Mouse (Mus musculus) intestine, embryonic 16.5 days (tissue): ENCODE data around the gene Zfp704. TPM values are rescaled to one million over a fixed set of nuclear protein-coding genes. Genes with fewer than 3 reads are reported as not detected.

Experiments used
- ATAC-seq: fragments of 200-750 bp; cut with Nextera tagmentation; 2 replicates; pipeline ENCODE4 v1.8.0; 2017; ENCODE audit warnings: moderate TSS enrichment, moderate library complexity
- H3K27ac ChIP-seq: fragments of 300-500 bp; sonication (generic); 2 replicates; pipeline ENCODE4 v1.5.1; 2014; ENCODE audit warnings: mild to moderate bottlenecking, low read length
- H3K27me3 ChIP-seq: fragments of 300-500 bp; sonication (generic); replicated peaks from 2 replicates; pipeline ENCODE4 v1.6.1; 2014; ENCODE audit warnings: low read length, control low read depth, mixed read lengths; ENCODE audit not compliant: control insufficient read depth, insufficient read depth
- H3K36me3 ChIP-seq: fragments of 300-500 bp; sonication (generic); 2 replicates; pipeline ENCODE4 v1.6.1; 2014; ENCODE audit warnings: low read length, control low read depth; ENCODE audit not compliant: control insufficient read depth, insufficient read depth
- H3K4me1 ChIP-seq: fragments of 300-500 bp; sonication (generic); 2 replicates; pipeline ENCODE4 v1.6.1; 2014; ENCODE audit warnings: low read length, control low read depth, mixed read lengths; ENCODE audit not compliant: control insufficient read depth, insufficient read depth
- H3K4me2 ChIP-seq: fragments of 300-500 bp; sonication (generic); 2 replicates; pipeline ENCODE4 v1.6.1; 2014; ENCODE audit warnings: low read depth, low read length, control low read depth
- H3K4me3 ChIP-seq: fragments of 300-500 bp; sonication (generic); 2 replicates; pipeline ENCODE4 v1.5.1; 2014; ENCODE audit warnings: mild to moderate bottlenecking, low read length
- H3K9ac ChIP-seq: fragments of 300-500 bp; sonication (generic); 2 replicates; pipeline ENCODE4 v1.6.1; 2014; ENCODE audit warnings: low read depth, low read length
- H3K9me3 ChIP-seq: fragments of 300-500 bp; sonication (generic); 2 replicates; pipeline ENCODE4 v1.6.1; 2016; ENCODE audit warnings: low read length, control low read depth; ENCODE audit not compliant: control insufficient read depth
- WGBS: fragments of 180-500 bp; shearing (Covaris S2); extraction: QIAGEN DNeasy Blood & Tissue Kit; methylation state at CpG from one replicate; pipeline ENCODE4 v1.1.7; 2014; 5-methylcytosine and 5-hydroxymethylcytosine counted together
- polyA plus RNA-seq: library from polyadenylated mRNA; unstranded; fragments of >200 nt; fragmentation: Nextera tagmentation; extraction: Ambion mirVana; gene quantifications from 2 replicates; pipeline ENCODE4 v1.2.1, GENCODE M21; 2015

The Zfp704 gene
- polyA plus RNA-seq, 1 experiment from 2014 or later, result 4.4 TPM

- no peaks in the 10 kb centered on the region for H3K27me3 ChIP-seq
- no peaks in the 10 kb centered on the region for H3K4me1 ChIP-seq
- no peaks in the 10 kb centered on the region for H3K9me3 ChIP-seq
- ATAC-seq, result no peak
- H3K9ac ChIP-seq, result no peak overlapping the region
- WGBS, result 93% methylated on average over 6 of the region's 6 CpGs
- no peaks in the 10 kb centered on the region for H3K36me3 ChIP-seq
- H3K4me2 ChIP-seq, result no peak overlapping the region
- H3K4me3 ChIP-seq, result no peak overlapping the region
- no peak overlapping the region for H3K27ac ChIP-seq
These were observed 135.6 kb downstream of the Zfp704 start for GRCm38 (mm10) chr3:9474331-9474730.

- no peaks in the 10 kb centered on the region for H3K27me3 ChIP-seq
- H3K36me3 ChIP-seq, result no peaks in the 10 kb centered on the region
- no peak overlapping the region for H3K4me3 ChIP-seq
- no peak overlapping the region for H3K9ac ChIP-seq
- H3K4me2 ChIP-seq, result no peak overlapping the region
- H3K27ac ChIP-seq, result no peak overlapping the region
- no peaks in the 10 kb centered on the region for H3K4me1 ChIP-seq
- 42% methylated on average over 3 of the region's 3 CpGs for WGBS
- H3K9me3 ChIP-seq, result no peaks in the 10 kb centered on the region
- peak; percentile 62; the same call in 1 of the 2 replicates for ATAC-seq
These were observed 143.6 kb downstream of the Zfp704 start for GRCm38 (mm10) chr3:9466287-9466686.

- no peak for ATAC-seq
- H3K9ac ChIP-seq, result no peak overlapping the region
- no peak overlapping the region for H3K27ac ChIP-seq
These were observed 144.2 kb downstream of the Zfp704 start for GRCm38 (mm10) chr3:9465731-9466130.

GRCm38 (mm10) chr3:9461660-9462059 is 148.2 kb downstream of the Zfp704 start:
- no peak for ATAC-seq
- Histone ChIP-seq H3K9me3 (no peaks in the 10 kb centered on the region), H3K4me1 (no peaks in the 10 kb centered on the region), H3K9ac (no peak overlapping the region), H3K4me3 (no peak overlapping the region), H3K27ac (no peak overlapping the region), H3K36me3 (no peaks in the 10 kb centered on the region), H3K27me3 (no peaks in the 10 kb centered on the region), H3K4me2 (no peak overlapping the region)
- WGBS, result 87% methylated on average over 5 of the region's 5 CpGs

More at GRCm38 (mm10) chr3:9465731-9466130, 144.2 kb downstream of the Zfp704 start:
- no peak overlapping the region for H3K4me2 ChIP-seq
- H3K36me3 ChIP-seq, result no peaks in the 10 kb centered on the region
- 70% methylated on average over 4 of the region's 4 CpGs for WGBS
- no peaks in the 10 kb centered on the region for H3K4me1 ChIP-seq
- H3K27me3 ChIP-seq, result no peaks in the 10 kb centered on the region
- no peaks in the 10 kb centered on the region for H3K9me3 ChIP-seq
- no peak overlapping the region for H3K4me3 ChIP-seq

GRCm38 (mm10) chr3:9460284-9460683 is 149.6 kb downstream of the Zfp704 start:
- 80% methylated on average over 6 of the region's 6 CpGs for WGBS
- H3K27ac ChIP-seq, result no peak overlapping the region
- H3K27me3 ChIP-seq, result no peaks in the 10 kb centered on the region
- no peaks in the 10 kb centered on the region for H3K4me1 ChIP-seq
- no peak overlapping the region for H3K9ac ChIP-seq
- no peak overlapping the region for H3K4me2 ChIP-seq
- H3K36me3 ChIP-seq, result no peaks in the 10 kb centered on the region
- H3K4me3 ChIP-seq, result no peak overlapping the region
- no peaks in the 10 kb centered on the region for H3K9me3 ChIP-seq
- no peak for ATAC-seq

- WGBS, result 71% methylated on average over 10 of the region's 10 CpGs
- H3K4me1 ChIP-seq, result no peaks in the 10 kb centered on the region
- H3K4me2 ChIP-seq, result no peak overlapping the region
- no peaks in the 10 kb centered on the region for H3K36me3 ChIP-seq
- H3K27ac ChIP-seq, result no peak overlapping the region
- no peaks in the 10 kb centered on the region for H3K9me3 ChIP-seq
- H3K9ac ChIP-seq, result no peak overlapping the region
- ATAC-seq, result no peak
- H3K4me3 ChIP-seq, result no peak overlapping the region
- no peaks in the 10 kb centered on the region for H3K27me3 ChIP-seq
These were observed 153.4 kb downstream of the Zfp704 start for GRCm38 (mm10) chr3:9456380-9456890.

GRCm38 (mm10) chr3:9455351-9455750 is 154.5 kb downstream of the Zfp704 start:
- 94% methylated on average over 5 of the region's 5 CpGs for WGBS

GRCm38 (mm10) chr3:9454556-9455330 is 155.1 kb downstream of the Zfp704 start:
- no peak overlapping the region for H3K4me3 ChIP-seq
- no peak overlapping the region for H3K27ac ChIP-seq
- H3K27me3 ChIP-seq, result no peaks in the 10 kb centered on the region
- H3K36me3 ChIP-seq, result no peaks in the 10 kb centered on the region
- H3K4me1 ChIP-seq, result no peaks in the 10 kb centered on the region
- no peak overlapping the region for H3K9ac ChIP-seq
- H3K4me2 ChIP-seq, result no peak overlapping the region
- WGBS, result 79% methylated on average over 8 of the region's 8 CpGs
- no peak for ATAC-seq
- no peaks in the 10 kb centered on the region for H3K9me3 ChIP-seq

More at GRCm38 (mm10) chr3:9455351-9455750, 154.5 kb downstream of the Zfp704 start:
- Histone ChIP-seq H3K9ac (no peak overlapping the region), H3K4me2 (no peak overlapping the region), H3K27ac (no peak overlapping the region), H3K36me3 (no peaks in the 10 kb centered on the region), H3K9me3 (no peaks in the 10 kb centered on the region), H3K4me1 (no peaks in the 10 kb centered on the region), H3K4me3 (no peak overlapping the region), H3K27me3 (no peaks in the 10 kb centered on the region)
- no peak for ATAC-seq

GRCm38 (mm10) chr3:9450521-9450920 is 159.4 kb downstream of the Zfp704 start:
- Histone ChIP-seq H3K36me3 (0 out of 2 replicates have a peak, but pooled peaks cover 4% of the 10 kb centered on the region), H3K9ac (no peak overlapping the region), H3K4me2 (no peak overlapping the region), H3K27ac (no peak overlapping the region), H3K4me1 (no peaks in the 10 kb centered on the region), H3K4me3 (no peak overlapping the region), H3K9me3 (0 out of 2 replicates have a peak, but pooled peaks cover 3% of the 10 kb centered on the region), H3K27me3 (no peaks in the 10 kb centered on the region)
- no peak for ATAC-seq
- 93% methylated on average over 12 of the region's 12 CpGs for WGBS
